Mouse (Mus musculus): ENCODE results near the gene Acot3.
"Not testable (repeated sequence)": the region's sequence is repeated elsewhere in the genome, so short reads cannot be mapped to it uniquely, and the experiment has no call there.

Acot3 gene

DNA sequence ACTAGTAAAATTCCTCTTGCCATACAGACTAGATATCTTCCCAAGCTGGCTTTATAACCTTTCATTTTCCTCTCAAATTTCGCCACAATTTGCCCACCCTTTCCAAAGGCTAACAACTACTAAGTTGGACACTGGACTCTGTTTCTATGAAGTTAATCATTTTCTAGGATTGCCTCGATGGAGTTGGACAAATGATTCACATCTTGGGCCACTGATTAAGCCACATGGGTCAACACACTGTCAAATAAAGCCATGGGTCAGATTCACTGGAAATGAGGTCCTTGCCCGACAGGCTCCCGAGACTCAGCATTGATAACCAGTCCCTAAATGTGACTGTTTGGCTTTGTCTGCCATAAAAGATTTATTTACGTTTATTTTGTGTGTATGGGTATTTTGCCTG lies 9.7 kb upstream of the Acot3 start:
- no peak for DNase-seq (ENCODE audit: low spot score in 2 of 2)

DNA sequence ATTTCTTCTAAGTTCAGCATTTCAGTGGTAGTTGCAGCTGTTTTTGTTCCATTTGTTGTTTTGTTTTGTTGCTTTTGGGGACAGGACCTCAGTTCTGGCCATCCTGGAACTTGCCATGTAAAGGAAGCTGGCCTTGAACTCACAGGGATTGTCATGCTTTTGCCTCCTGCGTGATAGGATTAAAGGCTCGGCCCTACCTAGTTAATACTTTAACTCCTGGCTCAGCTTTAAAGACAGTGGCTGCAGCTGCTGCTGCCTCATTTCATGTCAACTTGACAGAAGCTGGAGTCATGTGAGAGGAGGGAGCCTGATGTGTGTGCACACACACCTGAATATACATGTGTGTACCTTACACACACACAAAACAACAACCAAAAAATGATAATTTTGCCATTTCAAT lies 7.9 kb upstream of the Acot3 start:
- DNase-seq (ENCODE audit: low spot score in 2 of 2): no peak

DNA sequence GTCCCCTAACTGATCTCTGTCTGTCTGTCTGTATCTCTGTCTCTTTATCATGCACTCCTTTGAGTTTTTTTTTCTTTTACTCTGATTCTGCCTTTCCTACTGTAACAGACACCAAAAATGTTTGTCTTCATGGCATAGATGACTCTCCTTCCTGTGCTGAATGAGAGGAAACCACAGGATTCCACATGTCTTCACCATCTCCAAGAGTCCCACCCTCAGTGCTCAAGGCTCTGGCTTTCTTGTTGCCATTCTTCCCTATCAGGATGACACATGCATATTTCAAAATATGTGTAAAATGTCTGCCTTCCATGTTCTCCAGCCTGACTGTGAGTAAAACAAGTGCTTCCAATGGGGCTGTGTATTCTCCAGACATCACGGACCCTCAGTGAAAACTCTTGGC lies 5.0 kb upstream of the Acot3 start:
- DNase-seq (ENCODE audit: low spot score in 2 of 2): no peak

DNA sequence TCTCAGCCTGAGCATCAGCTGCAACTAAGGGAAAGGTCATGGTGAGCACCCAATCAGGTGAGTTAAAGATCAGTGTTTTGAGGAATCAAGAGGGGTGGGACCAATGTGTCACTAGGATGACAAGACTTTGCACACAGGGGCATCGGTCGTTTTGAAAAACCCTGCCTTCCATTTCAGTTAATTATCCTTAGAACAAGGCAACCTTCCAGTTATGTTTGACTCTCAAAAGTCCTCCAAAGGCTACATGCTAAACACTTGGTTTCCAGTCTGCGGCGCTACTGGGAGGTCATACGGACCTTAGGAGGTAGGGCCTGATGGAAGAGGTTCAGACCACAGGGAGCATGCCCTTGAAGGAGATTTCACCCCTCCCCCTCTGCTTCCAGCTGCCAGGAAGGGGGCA lies 1.2 kb upstream of the Acot3 start:
- not testable (repeated sequence) for DNase-seq (ENCODE audit: low spot score in 2 of 2)

DNA sequence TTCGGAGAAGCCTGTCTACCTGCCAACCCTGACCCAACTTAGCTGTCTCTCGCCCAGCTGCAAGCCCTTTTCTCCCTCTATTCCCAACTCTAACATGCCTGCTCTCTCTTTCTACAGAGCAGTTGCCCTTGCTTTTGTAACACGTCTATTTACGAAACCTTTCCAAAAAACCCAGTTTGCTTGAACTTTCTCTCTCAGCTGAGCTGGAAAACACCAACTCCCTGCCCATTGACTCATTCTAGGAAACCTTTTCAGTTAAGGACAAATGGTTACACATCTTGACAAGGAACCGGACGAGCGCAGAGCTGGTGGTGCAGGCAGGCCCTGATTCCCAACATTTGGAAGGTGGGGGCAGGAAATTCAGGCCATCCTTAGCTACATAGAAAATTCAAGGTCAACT lies 665 bp downstream of the Acot3 start:
- DNase-seq (ENCODE audit: low spot score in 2 of 2): no peak

DNA sequence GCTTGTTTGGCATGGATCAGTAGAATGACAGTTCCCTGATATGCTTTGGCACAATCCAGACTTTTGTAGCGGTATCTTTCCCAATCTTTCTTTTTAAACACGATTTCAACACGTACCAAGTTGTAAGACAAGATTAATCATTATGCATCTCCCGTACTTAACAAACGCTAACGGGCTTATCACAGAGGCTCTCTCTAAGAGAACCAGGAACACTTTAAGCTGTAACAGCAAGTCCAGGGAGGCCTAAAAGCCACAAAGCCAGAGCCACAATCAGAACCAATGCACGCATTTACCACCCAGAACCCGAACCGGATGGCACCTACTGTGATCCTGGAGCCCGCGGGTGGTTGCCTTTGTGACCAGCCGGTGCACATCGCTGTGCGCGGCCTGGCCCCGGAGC lies 1.2 kb downstream of the Acot3 start:
- DNase-seq (ENCODE audit: low spot score in 2 of 2): no peak

DNA sequence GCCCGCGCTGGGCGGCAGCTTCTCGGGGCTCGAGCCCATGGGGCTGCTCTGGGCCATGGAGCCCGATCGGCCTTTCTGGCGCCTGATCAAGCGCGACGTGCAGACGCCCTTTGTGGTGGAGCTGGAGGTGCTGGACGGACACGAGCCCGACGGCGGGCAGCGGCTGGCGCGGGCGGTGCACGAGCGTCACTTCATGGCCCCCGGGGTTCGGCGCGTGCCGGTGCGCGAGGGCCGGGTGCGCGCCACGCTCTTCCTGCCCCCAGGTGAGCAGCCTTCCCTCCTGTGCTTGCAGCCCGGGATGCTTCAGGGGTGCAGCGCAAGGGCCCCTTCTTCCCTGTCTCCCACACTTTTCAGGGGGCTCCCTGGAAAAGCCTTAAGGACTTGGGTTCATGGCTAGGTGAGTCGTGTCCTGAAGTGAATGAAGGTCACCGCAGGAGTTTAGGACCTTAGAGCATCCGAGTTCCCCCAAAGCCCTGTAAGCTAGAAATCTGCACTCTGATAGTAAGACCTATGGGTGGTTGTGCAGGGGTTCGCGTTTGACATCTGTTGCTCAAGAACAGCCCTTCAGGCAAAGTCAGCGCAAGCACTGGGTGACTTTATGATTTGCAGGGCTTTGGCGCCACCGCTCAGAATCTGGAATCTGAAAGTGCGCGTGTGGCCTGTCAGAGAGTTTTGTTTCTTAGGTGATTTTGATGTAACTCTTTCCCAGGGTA lies 1.9 kb downstream of the Acot3 start:
- no peak for DNase-seq (ENCODE audit: low spot score in 2 of 2)

DNA sequence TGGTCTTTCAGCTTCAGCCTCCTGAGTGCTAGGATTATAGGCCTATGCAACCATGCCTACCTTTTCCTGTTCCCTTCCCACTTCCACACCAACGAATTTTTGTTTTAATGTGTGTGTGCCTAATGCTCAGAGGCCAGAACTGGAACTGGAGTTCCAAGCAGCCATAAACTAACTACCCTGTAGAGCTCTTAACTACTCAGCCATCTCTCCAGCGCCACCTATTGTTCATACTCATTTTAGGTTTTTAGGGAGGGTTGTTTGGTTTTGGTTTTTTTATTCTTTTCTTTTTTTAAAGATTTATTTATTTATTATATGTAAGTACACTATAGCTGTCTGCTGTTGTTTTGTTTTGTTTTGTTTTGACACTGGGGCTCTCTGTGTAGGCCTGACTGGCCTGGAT lies 9.0 kb downstream of the Acot3 start:
- peak in 1 of 2 experiments; percentile 39 for DNase-seq (ENCODE audit: low spot score in 2 of 2)

DNA sequence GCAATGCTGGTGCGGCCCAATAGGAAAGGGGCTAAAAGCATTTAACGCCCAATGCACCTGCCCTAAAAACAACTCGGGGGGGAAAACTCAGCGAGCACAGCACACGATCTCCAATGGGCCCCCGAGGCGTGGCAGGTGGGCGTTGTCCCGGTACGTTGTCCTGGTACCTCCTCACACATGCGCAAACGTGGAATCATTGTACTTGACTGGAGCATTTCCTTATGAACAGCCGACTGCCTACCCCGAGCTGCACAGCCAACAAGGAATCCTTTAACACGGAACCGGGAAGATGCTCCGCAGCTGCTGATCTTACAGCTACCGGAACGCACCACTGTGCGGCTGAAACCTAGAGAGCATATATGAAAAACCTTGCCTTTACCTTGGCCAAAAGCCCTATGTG lies 10.4 kb downstream of the Acot3 start:
- no peak for DNase-seq (ENCODE audit: low spot score in 2 of 2)

DNA sequence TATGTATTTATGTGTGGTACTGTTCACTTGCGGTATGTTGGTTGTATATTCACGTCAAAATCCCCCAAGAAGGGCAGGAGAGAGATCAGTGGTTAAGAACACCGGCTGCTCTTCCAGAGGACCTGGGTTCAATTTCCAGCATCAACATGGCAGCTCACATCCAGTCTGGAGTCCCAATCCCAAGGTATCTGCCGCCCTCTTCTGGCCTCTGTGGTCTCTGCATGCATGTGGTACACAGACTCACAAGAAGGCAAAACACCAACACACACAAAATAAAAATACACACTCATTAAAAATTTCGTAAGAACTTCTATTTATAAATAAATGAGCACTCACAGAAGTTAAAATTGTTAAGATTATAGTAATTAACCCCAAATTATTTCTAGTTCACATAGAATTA lies 11.3 kb downstream of the Acot3 start:
- DNase-seq (ENCODE audit: low spot score in 2 of 2): peak in 1 of 2 experiments; percentile 14

DNA sequence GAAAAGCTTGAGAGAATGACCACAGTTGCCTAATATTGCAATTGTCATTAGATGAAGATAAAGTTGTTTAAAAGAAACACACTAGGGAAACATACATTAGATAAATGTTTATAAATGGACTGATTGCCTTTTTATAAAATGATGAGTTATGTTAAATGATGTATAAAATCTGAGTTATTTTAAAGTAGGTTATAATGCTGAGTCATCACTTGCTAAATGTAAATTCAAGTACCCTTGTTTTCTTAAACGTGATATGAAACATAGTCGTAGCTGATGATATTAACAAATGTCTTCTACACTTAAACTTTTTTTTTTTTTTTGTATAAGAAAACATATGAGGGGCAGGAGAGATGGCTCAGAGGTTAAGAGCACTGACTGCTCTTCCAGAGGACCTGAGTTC lies 11.9 kb downstream of the Acot3 start:
- DNase-seq (ENCODE audit: low spot score in 2 of 2): no peak

DNA sequence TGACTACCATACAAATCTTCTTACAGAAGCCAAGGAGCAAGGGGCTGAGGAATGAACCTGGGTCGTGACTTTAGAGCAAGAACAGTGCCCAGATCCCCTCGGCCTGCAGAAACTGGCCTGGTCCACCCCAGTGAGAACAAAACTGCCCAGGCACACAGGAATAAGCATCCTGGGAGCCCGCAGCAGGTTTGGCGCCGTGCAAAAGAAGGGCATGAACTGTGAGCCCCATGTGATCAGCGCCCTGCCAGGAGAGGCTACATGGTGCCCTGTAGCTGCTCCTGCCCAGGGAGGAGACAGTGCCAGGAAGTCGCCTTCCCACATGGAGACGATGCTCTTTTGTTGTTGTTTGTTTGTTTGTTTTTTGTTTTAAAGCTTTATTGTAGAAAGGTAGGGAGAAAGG lies 12.7 kb downstream of the Acot3 start:
- no peak for DNase-seq (ENCODE audit: low spot score in 2 of 2)

DNA sequence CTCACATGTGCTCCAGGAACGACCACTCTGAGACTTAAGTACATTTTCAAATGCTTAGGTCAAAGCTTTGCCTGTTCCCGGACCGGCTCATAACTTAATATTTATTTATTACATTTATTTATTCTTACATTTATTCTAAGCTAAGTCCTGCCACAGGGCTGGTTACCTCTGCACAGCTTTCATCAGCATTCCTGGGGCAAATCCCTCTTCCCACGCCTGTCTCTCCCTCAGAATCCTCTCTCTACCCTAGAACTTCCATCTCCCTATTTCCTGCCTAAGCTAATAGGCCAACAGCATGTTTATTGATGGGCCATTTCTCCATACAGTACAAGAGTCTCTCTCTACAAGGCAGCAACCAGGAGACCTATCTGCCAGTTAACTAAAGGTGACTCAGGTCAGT lies 15.8 kb downstream of the Acot3 start:
- no peak for DNase-seq (ENCODE audit: low spot score in 2 of 2)

DNA sequence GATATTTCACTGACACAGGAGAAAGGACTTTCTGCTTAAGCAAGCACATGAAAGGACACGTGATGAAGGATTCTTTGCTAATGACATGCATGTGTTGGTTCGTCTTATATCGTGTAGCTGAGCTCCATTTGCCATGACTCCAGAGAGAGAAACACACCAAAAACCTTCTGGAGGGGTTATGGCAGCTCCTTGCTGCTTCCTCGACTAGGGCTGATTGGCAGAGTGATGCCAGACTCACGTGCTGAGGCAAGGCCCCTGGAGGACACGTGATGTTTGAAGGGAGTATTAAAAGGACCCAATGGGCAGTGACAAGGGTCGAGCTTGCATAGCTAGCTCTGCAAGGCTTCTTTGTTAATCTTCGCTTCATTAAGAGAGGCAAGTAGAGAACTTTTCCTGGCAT lies 16.4 kb downstream of the Acot3 start:
- DNase-seq (ENCODE audit: low spot score in 2 of 2): no peak

DNA sequence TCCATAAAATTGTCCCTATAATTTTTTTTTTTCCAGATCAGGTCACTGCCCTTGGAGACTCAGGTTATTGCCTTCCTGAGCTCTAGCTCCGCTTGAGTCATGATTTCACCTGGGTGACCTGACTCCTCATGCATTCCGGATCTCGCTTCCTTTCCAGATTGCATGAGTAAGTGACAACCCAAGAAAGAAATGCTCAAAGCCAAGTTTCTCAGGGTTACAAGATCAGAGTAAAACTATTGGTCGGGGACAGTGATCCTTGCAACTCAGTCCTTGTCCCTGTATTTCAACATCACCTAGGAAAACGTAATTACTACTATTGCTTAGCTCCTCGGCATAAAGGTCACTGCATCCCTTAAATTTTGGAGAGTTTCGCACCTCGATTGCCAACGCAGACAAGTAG lies 17.0 kb downstream of the Acot3 start, which contains the start of gene Acot5:
Gene Acot5, plus strand, starts transcription at position 340 of the 400 bp plus-strand sequence.
- no peak for DNase-seq (ENCODE audit: low spot score in 2 of 2)

DNA sequence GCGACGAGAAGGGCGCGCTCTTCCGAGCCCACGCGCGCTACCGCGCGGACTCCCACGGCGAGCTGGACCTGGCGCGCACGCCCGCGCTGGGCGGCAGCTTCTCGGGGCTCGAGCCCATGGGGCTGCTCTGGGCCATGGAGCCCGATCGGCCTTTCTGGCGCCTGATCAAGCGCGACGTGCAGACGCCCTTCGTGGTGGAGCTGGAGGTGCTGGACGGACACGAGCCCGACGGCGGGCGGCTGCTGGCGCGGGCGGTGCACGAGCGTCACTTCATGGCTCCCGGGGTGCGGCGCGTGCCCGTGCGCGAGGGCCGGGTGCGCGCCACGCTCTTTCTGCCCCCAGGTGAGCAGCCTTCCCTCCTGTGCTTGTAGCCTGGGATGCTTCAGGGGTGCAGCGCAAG lies 17.6 kb downstream of the Acot3 start:
- DNase-seq (ENCODE audit: low spot score in 2 of 2): peak in 1 of 2 experiments; percentile 12

DNA sequence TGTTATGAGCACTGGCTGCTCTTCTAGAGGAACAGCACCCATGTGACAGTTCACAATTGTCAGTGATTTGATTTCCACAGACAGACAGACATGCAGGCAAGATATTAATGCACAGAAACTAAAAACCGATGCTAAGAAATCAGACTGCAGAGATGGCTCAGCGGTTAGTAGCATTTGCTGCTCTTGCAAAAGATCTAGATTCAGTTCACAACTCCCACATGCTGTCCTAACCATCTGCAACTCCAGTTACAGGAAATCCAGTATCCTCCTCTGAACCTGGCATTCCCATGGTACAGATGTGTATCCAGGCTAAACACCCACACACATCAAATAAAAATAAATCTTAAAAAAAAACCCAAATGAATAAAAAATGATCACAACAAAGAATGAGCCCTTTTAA lies 19.8 kb downstream of the Acot3 start:
- no peak for DNase-seq (ENCODE audit: low spot score in 2 of 2)

DNA sequence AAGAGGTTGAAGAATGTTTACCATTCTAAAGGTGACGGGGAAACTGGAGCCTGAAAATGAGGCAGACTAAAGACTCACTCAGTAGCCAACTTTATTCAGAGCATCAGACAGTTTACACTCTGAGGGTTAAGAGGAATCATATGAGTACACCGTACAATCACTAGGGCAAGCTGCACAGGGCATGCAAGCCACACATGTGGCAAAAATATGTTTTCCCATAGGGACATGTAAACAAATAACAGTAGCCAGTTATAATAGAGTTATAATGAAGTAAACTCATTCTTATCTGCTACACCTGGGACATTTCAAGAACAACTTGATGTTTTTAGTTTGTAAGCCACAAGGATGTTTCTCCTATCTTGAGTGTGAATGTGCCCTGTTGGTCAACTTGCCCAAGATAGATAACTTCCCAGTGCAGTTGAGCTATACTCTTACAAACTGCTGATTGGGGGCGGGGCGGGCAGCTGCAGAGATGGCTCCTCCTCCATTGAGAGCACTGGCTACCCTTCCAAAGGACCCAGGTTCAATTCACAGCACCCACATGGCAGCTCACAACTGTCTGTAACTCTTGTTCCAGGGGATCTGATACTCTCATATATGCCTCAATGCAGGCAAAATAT lies 25.5 kb downstream of the Acot3 start:
- DNase-seq (ENCODE audit: low spot score in 2 of 2): no peak

DNA sequence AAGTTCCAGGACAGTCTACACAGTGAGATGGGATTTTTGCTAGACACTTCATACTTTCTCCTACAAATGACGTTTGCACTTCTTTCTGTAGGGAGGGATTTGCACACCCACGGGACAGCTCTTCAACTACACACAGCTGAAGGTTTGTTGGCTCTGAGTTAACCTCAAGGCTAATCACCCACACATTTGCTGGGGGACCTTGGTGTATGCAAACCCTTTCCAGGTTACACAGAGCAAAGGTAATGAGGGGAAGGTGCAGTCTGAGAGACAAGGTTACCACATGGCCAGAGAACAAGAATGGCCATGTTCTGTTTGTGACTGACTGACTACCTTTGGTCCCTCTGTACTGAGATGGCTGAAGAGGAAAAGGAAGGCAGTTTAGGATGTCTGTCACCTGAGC lies 31.9 kb downstream of the Acot3 start:
- DNase-seq (ENCODE audit: low spot score in 2 of 2): no peak

DNA sequence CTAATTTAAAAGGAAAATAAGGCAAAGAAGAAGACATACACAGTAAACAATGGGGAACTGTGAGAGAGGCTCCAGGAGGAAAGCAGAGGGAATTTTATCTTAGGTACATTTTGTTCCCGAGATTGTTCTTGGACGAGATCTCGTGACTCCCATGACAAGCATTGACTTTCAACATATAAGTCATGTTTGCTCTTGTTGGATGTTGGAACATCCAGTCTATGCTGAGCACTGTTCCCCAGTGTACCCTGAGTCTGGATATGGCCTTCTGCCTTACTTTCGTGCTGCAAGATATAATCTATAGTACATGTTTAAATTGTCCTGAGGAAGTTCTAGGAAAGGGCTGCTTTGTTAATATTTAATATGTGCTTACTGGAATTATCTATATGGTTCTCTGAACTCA lies 32.6 kb downstream of the Acot3 start:
- no peak for DNase-seq (ENCODE audit: low spot score in 2 of 2)

DNA sequence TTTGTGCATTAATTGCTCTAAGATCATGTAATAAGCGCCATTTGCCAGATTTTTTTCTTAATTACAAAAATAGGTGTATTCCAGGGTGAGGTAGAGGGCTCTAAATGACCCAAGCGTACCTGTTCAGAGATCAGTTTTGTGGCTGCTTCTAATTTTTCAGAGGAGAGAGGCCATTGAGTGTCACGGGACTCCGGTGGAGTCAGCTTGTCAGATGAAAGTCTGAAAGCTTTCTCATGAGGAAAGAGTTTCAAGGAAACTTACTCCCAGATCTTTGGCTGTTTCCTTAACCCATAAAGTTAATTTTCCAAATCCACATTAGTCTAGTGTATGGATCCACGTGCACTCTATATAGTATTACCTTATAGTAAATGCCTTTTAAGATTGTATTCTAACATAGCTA lies 42.7 kb downstream of the Acot3 start:
- DNase-seq (ENCODE audit: low spot score in 2 of 2): not testable (repeated sequence)

DNA sequence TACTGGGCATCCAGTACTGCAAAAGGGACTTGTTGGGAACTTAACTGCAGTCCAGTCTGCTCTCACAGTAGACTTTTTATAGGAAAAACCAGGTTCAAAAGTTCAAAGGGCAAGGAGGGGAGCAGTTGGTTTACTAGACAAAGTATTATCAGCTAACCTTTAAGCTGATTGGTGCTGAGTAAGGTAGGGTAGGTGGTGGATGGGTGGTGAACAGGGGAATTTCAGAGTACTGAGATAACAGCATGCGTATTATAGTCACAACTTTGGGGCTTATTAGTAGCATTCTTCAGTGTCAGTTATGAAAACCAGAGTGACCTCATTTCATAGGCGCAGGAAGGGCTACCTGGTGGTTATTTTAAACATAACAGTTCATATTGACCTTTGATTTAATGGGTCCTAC lies 47.7 kb downstream of the Acot3 start:
- no peak for DNase-seq (ENCODE audit: low spot score in 2 of 2)

DNA sequence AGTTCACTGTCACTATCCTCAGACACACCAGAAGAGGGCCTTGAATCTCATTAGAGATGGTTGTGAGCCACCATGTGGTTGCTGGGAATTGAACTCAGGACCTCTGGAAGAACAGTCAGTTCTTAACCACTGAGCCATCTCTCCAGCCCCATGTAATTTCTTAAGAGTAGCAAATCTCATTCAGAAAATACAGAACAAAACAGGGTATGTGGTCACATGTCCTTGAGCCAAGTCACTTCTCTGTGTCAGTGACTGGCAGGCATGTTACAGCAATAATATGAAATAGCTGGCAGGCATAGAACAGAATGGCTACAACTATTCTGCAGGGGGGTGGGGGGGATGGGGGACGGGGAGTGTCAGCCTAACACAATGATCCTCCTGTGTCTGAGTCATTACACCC lies 48.1 kb downstream of the Acot3 start:
- no peak for DNase-seq (ENCODE audit: low spot score in 2 of 2)

Data from thymus, postnatal 10 days (tissue).